Mouse (Mus musculus) spleen, embryonic (tissue): Measurements from ENCODE around the gene Osm.

ENCODE experiments used
- CTCF ChIA-PET: fragments of 350-600 bp; sonication (Branson Sonifier 250); formaldehyde crosslinking; loops from one replicate; lab custom pipeline; 2022; lab: Charles Lee

Osm gene

DNA sequence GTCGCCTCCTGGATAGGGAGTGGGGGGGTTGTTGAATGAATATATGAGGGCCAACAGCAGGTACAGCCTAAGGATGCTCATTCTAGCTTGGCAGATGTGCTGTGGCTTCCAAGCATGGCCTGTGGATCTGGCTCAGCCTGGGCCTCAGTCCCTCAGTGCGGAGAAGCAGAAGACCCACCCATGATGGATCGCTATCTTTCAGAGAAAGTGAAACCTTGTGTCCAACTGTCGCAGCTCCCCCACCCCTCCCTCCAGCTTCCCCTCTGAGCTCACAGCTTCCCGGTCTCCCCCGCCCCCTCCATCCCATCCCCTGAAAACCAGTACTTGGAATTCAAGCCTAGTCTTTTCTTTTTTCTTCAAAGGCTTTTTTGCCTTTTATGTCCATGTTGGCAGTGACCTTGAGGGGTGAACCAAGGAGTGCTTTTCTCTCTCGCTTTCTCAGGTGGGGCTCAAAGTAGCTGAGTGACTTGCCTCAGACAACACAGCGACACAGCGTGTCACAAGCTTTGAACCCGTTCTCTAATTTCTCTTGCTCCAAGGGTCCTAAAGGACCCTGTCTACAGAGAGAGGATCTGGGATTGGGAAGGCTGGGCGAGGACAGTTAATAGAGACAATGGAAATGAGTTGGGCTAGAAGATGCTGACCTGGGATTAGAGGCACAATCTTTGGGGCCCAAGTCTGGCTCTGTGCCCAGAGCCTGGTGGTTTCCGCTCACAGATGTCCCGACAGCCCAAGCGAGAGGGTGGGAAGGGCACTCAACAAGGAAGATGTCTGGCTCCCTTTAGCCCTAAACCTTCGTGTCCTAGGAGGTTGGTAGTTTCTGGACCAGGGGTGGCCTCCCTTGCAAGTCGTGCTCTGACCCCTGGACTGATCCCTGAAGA lies at the start of gene Osm:
Osm (plus strand) TSS at position 756 of the 881 bp plus-strand sequence.
- CTCF ChIA-PET: no interaction called here

DNA sequence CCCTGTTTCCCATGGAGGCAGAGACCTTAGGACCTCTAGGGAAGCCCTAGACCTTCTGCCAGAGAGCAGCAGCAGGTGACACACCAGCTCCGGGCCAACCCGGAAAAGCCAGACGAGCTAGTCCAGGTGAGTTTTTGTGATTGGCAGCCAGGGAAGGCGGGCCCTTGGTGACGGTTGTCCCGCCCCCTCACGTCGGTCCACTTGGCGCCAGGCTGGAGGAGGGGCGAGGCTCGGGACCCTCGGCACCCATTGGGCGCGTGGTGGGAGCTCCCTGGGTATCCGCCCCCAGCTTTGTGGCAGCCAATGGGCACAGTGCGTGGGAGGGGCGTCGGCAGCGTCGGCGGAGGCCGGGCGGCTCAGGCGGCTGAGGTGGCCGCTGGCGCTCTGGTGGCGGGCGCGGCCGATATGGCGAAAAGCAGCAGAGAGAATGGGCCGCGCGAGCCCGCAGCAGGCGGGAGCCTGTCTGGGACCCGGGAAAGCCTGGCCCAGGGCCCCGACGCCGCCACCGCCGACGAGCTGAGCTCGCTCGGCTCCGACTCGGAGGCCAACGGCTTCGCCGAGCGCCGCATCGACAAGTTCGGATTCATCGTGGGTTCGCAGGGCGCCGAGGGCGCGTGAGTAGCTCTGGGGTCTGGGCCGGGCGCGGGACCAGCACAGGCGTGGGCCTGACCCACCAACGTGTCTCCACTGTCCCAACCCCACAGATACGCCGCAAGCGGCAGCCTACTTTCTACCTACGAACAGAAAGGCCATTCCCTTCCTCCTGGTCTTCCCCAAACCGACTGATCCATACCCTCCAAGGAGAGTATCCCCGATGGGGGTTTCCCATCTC lies 49.5 kb upstream of the Osm start, which contains the start of gene Tbc1d10a:
Tbc1d10a (plus strand) TSS at position 304 of the 832 bp plus-strand sequence.
- CTCF ChIA-PET: interaction anchor here (0.7 kb wide), 1 partner anchor 21 kb away, joined by 10 read pairs; no protein-coding TSS in a partner anchor

DNA sequence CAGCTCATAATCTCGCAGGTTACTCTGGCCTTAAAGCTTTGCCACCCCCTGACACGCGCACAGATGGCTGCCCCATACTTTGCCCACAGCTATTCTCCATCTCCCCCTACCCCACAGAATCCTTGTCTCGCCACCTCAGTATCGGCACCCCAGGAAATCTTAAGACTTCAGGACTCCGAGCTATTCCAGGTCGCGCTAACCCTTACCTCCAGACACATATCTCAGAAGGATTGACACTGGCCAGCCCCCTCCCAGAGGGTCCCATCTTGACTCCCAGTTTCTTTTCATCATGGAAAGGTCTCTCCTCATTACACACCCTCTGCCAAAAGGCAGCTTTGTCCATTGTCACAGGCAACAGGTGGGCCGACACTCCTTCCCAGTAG lies 48.9 kb upstream of the Osm start:
- CTCF ChIA-PET: interaction anchor here (1.3 kb wide), 1 partner anchor 22 kb away, joined by 3 read pairs; no protein-coding TSS in a partner anchor

DNA sequence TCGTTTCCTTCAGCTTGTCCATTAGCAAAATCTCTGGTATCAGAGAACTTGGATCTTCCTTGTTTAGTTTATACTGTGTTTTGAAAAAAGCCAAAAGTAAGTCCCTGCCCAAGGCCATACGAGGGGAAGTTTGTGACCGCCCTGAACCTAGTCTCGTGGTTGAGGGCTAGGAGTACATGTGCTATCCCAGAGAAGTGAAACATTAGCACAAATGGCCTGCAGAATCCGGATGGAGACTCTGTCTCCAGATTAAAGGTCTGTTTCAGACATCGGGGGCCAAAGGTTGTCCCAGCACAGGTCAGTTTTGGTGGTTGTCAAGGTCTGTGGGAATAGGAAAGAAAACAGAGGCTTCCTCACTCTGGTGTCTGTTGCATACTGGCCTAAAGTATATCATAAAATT lies 47.0 kb upstream of the Osm start:
- CTCF ChIA-PET: no interaction called here

DNA sequence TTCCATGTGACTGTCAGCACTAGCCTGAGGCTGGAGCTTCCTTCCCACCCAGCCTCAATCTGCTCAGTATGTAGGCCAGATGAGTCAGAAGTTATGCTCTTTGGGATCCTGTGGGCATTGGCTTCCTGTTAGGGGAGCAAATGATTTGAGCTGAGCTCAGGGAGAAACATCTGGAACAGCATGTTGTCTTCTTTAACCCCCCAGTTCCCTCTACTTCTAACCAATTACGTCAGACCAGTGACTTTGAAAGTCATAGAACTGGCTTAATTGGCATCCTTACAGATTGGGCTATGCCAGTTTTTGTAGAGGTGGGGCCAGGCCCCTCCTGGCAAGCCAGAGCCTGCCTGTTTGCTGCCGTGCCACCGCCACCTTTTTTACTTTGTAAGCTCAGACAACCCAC lies 45.5 kb upstream of the Osm start:
- CTCF ChIA-PET: interaction anchor here (0.7 kb wide), 1 partner anchor 15 kb away, joined by 5 read pairs; no protein-coding TSS in a partner anchor

DNA sequence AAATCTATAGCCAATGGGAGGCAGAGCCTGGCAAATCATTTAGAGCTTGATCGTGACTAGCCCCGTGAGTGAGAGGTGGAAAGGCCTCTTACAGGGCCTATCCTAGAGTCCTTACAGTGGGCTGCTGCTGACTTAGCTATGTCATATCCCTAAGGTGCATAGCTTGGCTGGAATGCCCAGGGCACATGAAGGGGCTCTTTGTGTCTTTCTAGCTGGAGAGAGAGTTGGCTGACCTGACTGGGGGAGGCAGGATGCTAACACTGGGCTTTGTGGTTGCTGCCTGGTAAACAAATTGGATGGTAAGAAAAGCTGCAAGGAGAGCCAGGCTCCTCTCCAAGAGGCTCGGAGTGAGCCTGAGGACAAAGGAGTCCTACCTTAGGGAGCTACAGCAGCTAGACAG lies 43.5 kb upstream of the Osm start:
- CTCF ChIA-PET: interaction anchor here (1.5 kb wide), 1 partner anchor 27 kb away, joined by 3 read pairs; no protein-coding TSS in a partner anchor

DNA sequence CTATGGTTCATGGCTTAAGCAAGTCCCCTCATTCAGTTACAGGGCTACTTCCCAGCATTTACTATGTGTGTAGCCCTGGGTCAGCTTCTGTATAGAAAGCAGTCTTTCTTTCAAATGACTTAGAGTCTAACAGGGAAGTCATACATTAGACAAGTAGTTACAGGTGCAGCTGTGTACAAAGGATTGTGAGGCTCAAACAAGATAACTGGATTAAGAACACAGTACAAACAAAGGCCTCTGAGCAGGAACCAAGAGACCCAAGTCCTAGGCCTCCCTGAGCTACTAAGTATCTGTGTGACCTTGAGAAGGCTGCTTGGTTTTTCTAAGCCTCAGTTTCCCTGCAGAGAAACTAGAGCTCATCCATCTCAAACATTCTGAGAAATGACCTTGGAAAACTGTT lies 42.8 kb upstream of the Osm start:
- CTCF ChIA-PET: no interaction called here

DNA sequence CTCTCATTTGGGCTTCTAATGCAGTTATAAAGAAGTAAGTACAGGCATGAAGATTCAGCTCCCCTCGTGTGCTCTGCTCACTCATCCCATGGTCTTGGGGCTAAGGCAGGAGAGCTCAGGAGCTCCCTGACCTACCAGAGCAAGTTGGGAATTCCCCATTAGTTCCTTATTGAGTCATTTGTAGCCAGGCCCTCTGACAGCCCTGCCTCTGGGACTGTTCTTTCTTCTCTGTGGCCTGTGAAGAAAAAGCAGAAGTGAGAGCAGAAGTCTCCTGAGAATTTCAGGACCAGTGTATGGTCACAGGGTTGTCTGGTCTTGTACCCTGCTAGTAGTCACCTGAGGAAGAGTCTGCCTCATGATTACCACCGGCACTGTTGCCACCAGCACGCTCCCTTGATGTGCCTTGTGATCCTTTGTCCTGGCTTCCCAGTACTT lies 40.6 kb upstream of the Osm start:
- CTCF ChIA-PET: interaction anchor here (1.5 kb wide), 1 partner anchor 21 kb away, joined by 3 read pairs; no protein-coding TSS in a partner anchor

DNA sequence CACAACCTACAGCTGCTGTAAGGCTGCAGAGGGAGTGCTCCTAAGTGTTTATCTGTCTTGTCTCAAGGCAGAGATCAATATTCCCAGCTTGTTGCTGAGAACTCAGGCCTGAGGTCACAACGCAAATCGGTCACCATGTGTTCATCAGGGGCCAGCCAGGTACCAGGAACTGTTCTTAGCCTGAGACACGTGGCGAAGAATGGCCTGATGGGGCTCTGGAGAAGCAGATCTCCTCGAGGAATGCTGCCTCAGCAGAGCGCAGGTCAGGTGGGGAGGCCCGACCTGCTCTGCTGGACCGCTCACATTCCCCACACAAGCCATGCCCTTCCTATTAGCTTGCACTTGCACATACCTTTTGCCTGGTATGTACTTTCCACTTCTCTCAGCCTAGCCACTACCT lies 39.6 kb upstream of the Osm start:
- CTCF ChIA-PET: interaction anchor here (0.7 to 1.5 kb wide), 3 partner anchors 20 to 126 kb away, joined by 3 to 4 read pairs (median 3); no protein-coding TSS in a partner anchor

DNA sequence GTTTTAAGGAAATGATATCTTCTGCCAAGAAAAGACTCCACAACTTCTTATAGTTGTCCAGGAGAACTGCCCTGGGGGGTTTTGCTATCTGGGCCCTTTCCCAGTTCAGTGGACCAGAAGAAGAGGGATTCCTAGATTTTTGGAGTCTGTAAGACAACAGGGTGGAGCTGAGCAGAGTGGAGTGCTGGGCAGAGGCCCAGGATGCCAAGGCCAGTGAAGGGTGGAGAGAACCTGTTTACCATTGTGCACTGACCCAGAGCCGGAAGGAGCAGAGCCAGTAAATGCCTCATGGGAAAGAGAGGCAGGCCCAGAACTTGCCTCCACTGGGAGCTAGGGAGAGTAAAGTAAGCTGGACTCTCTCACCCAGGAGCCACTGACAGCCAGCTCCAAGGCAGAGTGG lies 38.5 kb upstream of the Osm start:
- CTCF ChIA-PET: no interaction called here

DNA sequence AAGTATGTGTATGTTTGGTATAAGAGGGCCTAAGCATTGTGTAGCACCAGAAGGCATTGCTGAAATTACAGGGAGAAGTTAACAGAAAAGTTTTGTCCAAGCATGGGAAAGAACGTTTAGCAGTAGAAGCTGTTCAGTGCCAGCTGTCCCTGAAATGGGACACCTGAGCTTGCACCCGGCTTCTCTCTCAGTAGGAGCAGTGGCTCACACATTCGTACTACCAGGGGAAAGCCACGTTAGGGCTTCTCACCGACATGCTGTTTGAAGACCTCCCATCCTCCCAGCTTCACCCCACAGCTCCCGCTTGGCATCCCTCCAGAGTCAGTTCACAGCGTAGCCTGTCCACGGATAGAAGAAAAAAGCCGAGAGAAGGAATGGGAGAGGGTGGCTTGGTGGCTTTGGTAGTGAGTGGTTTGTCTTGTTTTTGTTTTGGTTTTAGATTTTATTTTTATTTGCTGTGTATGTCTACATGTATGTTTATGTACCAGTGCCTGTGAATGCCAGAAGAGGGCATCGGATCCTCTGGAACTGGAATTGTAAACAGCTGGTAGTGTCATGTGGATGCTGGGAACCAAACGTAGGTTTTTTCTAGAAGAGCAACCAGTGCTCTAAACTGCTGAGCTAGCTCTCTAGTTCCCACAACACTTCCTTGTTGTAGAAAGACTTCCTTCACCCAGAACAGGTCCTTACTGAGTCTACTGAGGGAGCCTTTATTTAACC lies 34.1 kb upstream of the Osm start:
- CTCF ChIA-PET: interaction anchor here (0.6 kb wide), 1 partner anchor 218 kb away, joined by 13 read pairs; no protein-coding TSS in a partner anchor

DNA sequence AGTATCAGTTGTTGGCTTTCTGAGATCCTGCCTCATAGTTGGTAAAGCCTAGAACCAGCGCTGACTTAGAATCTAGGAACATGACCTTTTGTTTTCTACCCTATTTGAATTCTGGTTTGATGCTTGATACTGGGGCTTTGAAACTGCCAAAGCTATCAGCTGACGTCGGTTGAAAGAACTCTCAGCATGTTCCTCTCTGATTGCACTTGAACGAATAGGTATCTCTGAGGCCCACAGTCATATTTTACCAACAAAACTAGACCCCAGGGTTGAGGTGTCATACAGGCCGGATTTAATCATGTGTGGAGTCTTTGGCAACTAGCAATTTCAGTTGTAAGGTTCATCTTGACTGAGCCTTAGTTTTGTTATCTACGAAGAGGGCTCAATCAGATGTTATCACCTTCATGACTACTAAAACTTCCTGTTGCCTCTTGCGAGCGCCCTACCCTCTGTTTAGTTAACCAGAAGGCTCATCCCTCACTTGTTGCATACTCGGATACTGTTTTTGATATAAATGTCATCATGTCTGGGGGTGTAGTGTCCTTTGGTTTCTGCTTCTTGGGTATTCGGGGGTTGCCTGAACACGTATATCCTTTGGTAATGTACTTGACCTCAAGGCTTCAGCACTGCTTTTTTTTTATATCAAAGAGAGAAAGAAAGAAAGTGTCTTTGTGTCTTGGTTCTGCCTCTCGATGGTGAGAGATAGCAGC lies 33.1 kb upstream of the Osm start:
- CTCF ChIA-PET: no interaction called here

DNA sequence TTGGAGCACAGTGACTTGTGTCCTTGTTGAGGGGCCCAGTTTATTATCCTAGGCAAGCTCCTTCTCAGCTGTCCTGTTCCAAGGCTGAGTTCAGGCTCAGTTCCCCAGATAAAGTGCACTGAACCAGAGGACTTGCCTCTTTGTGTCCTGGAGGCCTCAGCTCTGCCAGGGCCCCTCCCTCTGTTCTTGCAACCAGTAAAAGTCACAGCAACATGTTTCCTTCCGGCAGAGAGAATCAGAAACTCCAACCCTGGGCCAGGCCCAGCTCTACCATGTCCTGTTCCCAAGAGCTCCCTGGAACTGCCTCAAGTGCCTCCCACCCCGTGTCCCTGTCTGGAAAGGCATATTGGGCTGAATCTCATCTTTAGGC lies 32.5 kb upstream of the Osm start:
- CTCF ChIA-PET: no interaction called here

DNA sequence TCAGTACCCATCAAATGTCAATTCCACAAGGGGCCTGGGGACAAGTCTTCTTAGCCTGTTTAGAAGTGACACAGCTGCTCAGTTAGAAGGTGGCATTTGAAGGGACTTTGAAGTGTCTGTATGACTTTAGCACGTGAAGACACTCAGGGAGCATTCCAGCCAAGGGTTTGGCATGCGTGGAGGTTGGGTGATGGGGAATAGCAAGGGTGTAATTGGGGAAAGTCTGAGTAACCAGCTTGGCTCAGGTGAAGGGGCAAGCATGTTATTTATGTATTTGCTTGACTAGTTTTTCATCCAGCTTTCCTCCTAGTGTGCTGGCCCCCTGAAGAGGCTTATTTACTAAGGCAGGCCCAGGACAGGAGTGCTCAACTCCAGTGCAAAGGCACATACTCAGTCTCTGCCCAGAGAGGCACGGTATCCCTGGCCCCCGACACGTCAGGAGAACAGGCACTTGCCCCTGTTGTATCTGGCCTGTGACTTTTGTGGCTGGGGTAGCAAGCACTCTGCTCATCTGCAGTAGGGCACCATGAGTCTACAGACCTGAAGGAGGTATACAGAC lies 31.0 kb upstream of the Osm start:
- CTCF ChIA-PET: no interaction called here

DNA sequence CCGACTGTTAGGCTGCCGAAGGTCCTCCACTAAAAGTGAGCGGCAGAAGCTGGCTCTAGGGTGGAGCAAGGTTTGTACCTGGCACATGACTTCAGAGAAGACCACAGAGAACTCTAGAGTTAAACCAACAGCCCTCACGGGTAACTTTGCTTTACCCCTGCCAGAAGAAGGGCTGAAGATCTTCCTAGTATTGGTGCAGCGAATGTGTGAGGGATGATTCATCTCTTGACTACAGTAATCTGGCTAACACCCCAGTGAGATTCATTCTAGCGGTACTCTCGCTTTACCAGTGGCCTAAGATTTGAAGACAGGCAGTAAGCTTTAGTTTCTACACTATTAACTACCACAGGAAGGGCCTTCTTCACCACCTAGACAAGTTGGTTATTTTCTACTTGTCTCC lies 30.3 kb upstream of the Osm start:
- CTCF ChIA-PET: interaction anchor here (0.6 kb wide), 1 partner anchor 15 kb away, joined by 5 read pairs; no protein-coding TSS in a partner anchor

DNA sequence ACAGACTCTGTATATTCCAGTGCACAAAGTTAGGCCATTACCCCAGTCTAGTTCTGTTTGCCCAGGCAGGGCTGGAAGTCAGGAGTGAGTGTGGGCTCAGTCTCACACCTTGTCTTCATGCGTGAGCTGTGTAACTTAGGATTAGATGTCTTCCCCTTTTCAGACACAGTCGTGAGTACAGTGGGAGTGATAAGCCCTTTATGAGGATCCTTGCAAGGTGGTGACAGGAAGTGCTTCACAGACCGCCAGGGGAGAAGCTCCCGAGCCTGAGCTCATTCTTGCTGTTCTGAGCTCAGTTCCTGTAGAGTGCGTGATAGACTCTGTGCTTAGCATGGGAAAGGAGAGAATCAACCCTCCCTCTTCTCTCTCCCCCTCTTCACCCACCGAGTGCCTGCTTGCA lies 29.7 kb upstream of the Osm start:
- CTCF ChIA-PET: no interaction called here

DNA sequence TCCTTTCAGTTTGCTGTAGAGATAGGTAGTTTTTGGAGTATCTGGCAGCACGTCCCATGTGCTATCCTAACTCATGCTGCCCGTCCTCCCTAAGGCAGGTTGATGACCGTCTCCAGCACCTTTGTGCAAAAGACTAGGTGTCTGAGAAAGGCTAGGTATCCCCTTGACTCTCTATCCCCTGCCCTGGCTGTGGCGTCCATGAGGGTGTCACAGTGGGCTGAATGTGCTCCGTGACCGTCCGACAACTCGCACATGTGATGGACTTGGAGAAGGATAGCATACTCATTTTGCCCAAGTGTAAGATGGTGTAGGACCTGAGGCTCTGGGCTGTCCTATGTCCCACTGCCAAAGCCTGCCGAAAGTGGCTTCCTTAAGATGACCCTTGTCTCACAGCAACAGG lies 28.6 kb upstream of the Osm start:
- CTCF ChIA-PET: interaction anchor here (0.7 kb wide), 1 partner anchor 21 kb away, joined by 10 read pairs; the partner anchor contains the start of gene Tbc1d10a

DNA sequence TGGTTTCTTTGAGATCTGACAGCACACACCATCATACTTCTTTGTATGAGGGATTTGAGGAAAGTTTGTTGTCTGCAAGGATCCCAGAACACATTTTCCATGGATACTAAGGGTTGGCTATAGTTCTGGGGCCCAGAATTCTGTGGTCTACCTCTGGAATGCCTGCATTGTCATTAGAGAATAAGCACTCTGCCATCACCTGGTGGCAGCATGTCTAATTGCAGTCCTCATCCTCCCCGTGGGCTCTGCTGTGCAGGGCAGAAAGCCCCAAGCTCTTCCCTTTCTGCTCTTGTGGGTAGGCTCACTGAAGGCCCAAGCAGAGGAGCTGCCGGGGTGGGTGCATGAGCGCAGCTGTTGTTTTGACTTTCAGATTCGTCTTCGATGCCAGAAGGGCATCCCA lies 26.7 kb upstream of the Osm start:
- CTCF ChIA-PET: interaction anchor here (1.0 kb wide), 2 partner anchors 22 to 24 kb away, joined by 3 to 4 read pairs; no protein-coding TSS in a partner anchor

DNA sequence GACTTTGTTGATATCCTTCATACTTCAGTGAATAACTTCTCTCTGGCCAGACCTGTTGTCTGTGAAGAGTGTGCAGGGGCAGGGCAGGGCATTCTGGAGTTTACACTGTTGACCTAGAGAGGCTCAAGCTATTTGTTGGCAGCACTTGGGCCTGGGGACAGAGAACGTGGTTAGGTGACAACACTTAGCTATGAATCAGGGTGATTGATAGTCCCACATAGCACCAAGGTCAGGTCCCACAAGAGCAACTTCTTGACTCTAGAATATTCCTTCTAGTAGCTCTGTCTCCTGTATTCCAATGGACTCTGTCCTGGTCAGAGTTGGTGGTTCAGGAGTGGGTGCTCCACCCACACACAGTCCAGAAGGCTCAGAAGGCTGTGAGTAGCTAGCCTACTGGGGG lies 25.4 kb upstream of the Osm start:
- CTCF ChIA-PET: interaction anchor here (1.0 kb wide), 1 partner anchor 25 kb away, joined by 4 read pairs; no protein-coding TSS in a partner anchor

DNA sequence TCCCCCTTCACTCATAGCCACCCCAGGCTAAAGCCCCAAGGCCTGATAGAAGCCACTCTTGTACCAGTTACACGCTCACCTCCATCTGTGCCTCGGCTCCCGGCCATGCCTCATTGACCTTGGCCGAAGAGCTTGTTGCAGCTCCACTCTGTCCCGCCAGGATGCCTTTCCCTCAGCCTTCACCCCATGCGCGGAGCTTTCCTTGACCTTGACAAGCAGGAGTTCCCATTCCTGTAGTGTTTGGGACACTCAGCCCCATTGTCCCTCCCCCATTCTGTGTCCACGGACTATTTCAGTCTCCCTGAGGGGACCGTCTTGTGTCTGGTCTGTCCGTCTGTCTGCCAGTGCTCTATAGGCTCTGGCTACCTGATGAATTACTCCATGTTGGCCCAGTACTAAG lies 23.1 kb upstream of the Osm start:
- CTCF ChIA-PET: no interaction called here
